14 mouse cellular contexts compared by ENCODE assay signal in genomic region chr5:136040210-136040609, GRCm38 (mm10). TPM values are rescaled to one million over a fixed set of nuclear protein-coding genes. Genes with fewer than 3 reads are reported as not detected.
DNase-seq lines count a peak whose midpoint lies in the region; ATAC-seq lines count a peak whose summit lies in the region.
"Had no signal": no experiment of that assay in that cellular context is flagged by ENCODE, and none has a peak within 500 bp of the region (broad histone marks: within the 10 kb centered on the region; RNA-seq: fewer than 3 reads in every experiment).

No protein-coding gene starts in this region.

- H3K36me3 ChIP-seq in heart, embryonic 12.5 days: no peaks in the 10 kb centered on the region
- H3K36me3 ChIP-seq in neural tube, embryonic 12.5 days: no peaks in the 10 kb centered on the region
- H3K36me3 ChIP-seq: lung, embryonic 15.5 days had no signal

- no peak for DNase-seq in heart, postnatal 14 days
- no peak for DNase-seq in neural tube, embryonic 10.5 days (ENCODE audit: extremely low spot score, low spot score)
- peak; percentile 24 for DNase-seq in yolk sac, embryonic 10.5 days (ENCODE audit: low spot score)
- no peak for DNase-seq in gastrocnemius, postnatal 36 days
- DNase-seq: adrenal gland, postnatal 10 days; cerebellum, adult 2 months had no signal

- H3K27ac ChIP-seq in heart, embryonic 12.5 days (ENCODE audit: poor library complexity, severe bottlenecking): no peak overlapping the region
- no peak overlapping the region for H3K27ac ChIP-seq in neural tube, embryonic 12.5 days
- H3K27ac ChIP-seq: lung, embryonic 15.5 days had no signal

- peaks cover 15% of the 10 kb centered on the region for H3K4me1 ChIP-seq in heart, embryonic 12.5 days (replicated peaks)
- H3K4me1 ChIP-seq in neural tube, embryonic 12.5 days: no peaks in the 10 kb centered on the region
- H3K4me1 ChIP-seq: lung, embryonic 15.5 days had no signal

- H3K4me3 ChIP-seq in heart, embryonic 12.5 days: peak overlapping the region; percentile 21
- H3K4me3 ChIP-seq in neural tube, embryonic 12.5 days: no peak overlapping the region
- H3K4me3 ChIP-seq: lung, embryonic 15.5 days had no signal

- ATAC-seq in heart, embryonic 12.5 days (ENCODE audit: insufficient number of reproducible peaks, low FRiP score): peak; percentile 49; the same call in 1 of the 2 replicates
- ATAC-seq in neural tube, embryonic 12.5 days (ENCODE audit: low FRiP score, low read depth): no peak
- peak; percentile 72 to 81 for ATAC-seq in hematopoietic stem cell, adult 5-6 weeks (replicated peaks in 1 of 2; ENCODE audit: insufficient read depth in 1 of 2, low FRiP score in 2 of 2, low TSS enrichment in 1 of 2, low read depth in 1 of 2, poor library complexity in 2 of 2, severe bottlenecking in 2 of 2)
- ATAC-seq in megakaryocyte-erythroid progenitor cell, adult 5-6 weeks (replicated peaks; ENCODE audit: low FRiP score, low TSS enrichment, poor library complexity, severe bottlenecking): no peak
- ATAC-seq: CD4-positive, CD25-positive, alpha-beta regulatory T cell, adult 4 months had no signal

- 0 out of 2 replicates have a peak, but pooled peaks cover 5% of the 10 kb centered on the region for H3K9me3 ChIP-seq in heart, embryonic 12.5 days (replicated peaks)
- peaks cover 3% of the 10 kb centered on the region; the same call in 1 of the 2 replicates for H3K9me3 ChIP-seq in neural tube, embryonic 12.5 days
- H3K9me3 ChIP-seq: lung, embryonic 15.5 days had no signal

- H3K4me2 ChIP-seq in heart, embryonic 12.5 days: peak overlapping the region; percentile 50
- H3K4me2 ChIP-seq in neural tube, embryonic 12.5 days (replicated peaks): peak overlapping the region; percentile 24; the same call in 1 of the 2 replicates
- H3K4me2 ChIP-seq: lung, embryonic 15.5 days had no signal

- WGBS in heart, embryonic 12.5 days: 40% methylated on average over 5 of the region's 5 CpGs
- WGBS in neural tube, embryonic 12.5 days: 48% methylated on average over 5 of the region's 5 CpGs

- H3K27me3 ChIP-seq in heart, embryonic 12.5 days (replicated peaks): no peaks in the 10 kb centered on the region
- no peaks in the 10 kb centered on the region for H3K27me3 ChIP-seq in neural tube, embryonic 12.5 days (replicated peaks)
- H3K27me3 ChIP-seq: lung, embryonic 15.5 days had no signal

- no peak overlapping the region for H3K9ac ChIP-seq in heart, embryonic 12.5 days
- no peak overlapping the region for H3K9ac ChIP-seq in neural tube, embryonic 12.5 days
- H3K9ac ChIP-seq: lung, embryonic 15.5 days had no signal

- intact Hi-C loops in heart, postnatal 14 days (cut with DNase I): no loop called here
- intact Hi-C loops in gastrocnemius, postnatal 36 days (cut with DNase I): loop anchor here (5.0 kb wide), 1 partner anchor 58 kb away; the partner anchor contains the start of gene Zp3

RNA-seq across cellular contexts. Expression of gene Upk3b, which starts 1.9 kb away (rescaled TPM):
- 60.2 and 60.5 TPM in 2 replicates for polyA plus RNA-seq in heart, embryonic 12.5 days (2016; fragmentation: Nextera tagmentation; extraction: Ambion mirVana)
- 10 to 100 TPM; 24.8 to 26.5 TPM for total RNA-seq in heart, postnatal 14 days (2021)
- polyA plus RNA-seq in neural tube, embryonic 12.5 days (2016; fragmentation: Nextera tagmentation; extraction: Ambion mirVana): 0.10 and 0.19 TPM in 2 replicates
- not detected in 2 replicates for total RNA-seq in hematopoietic stem cell, adult 5-6 weeks (2017)
- total RNA-seq in gastrocnemius, postnatal 36 days (2021): not detected
- not detected in 2 replicates for total RNA-seq in megakaryocyte-erythroid progenitor cell, adult 5-6 weeks (2014; fragmentation: Nextera tagmentation)
- not detected in 2 replicates for total RNA-seq in megakaryocyte-erythroid progenitor cell, adult 5-6 weeks (2017)
- total RNA-seq: layer of hippocampus, postnatal 25 days had no signal
- polyA plus RNA-seq: CD4-positive, CD25-positive, alpha-beta regulatory T cell, adult 4 months; cerebellum, adult 2 months; neural tube, embryonic 14.5 days had no signal

RNA-seq across cellular contexts. Expression of gene Upk3bl, which starts 14.1 kb away (rescaled TPM):
- 0.40 and 0.50 TPM in 2 replicates for polyA plus RNA-seq in heart, embryonic 12.5 days (2016; fragmentation: Nextera tagmentation; extraction: Ambion mirVana)
- total RNA-seq in heart, postnatal 14 days (2021): not detected
- polyA plus RNA-seq in neural tube, embryonic 12.5 days (2016; fragmentation: Nextera tagmentation; extraction: Ambion mirVana): 1.4 and 2.1 TPM in 2 replicates
- total RNA-seq in hematopoietic stem cell, adult 5-6 weeks (2017): not detected in 2 replicates
- not detected for total RNA-seq in gastrocnemius, postnatal 36 days (2021)
- not detected in 2 replicates for total RNA-seq in megakaryocyte-erythroid progenitor cell, adult 5-6 weeks (2014; fragmentation: Nextera tagmentation)
- total RNA-seq in megakaryocyte-erythroid progenitor cell, adult 5-6 weeks (2017): not detected in 2 replicates
- total RNA-seq: layer of hippocampus, postnatal 25 days had no signal
- polyA plus RNA-seq: CD4-positive, CD25-positive, alpha-beta regulatory T cell, adult 4 months; neural tube, embryonic 14.5 days had no signal

RNA-seq across cellular contexts. Expression of gene Rasa4, which starts 43.5 kb away (rescaled TPM):
- 1.0 and 1.6 TPM in 2 replicates for polyA plus RNA-seq in heart, embryonic 12.5 days (2016; fragmentation: Nextera tagmentation; extraction: Ambion mirVana)
- 1 to 10 TPM; 6.6 to 8.3 TPM for total RNA-seq in heart, postnatal 14 days (2021)
- 10.8 and 11.0 TPM in 2 replicates for polyA plus RNA-seq in neural tube, embryonic 12.5 days (2016; fragmentation: Nextera tagmentation; extraction: Ambion mirVana)
- 25.2 and 27.2 TPM in 2 replicates for total RNA-seq in hematopoietic stem cell, adult 5-6 weeks (2017)
- total RNA-seq in gastrocnemius, postnatal 36 days (2021): 10 to 100 TPM; 23.8 to 23.9 TPM
- 3.9 and 5.2 TPM in 2 replicates for total RNA-seq in megakaryocyte-erythroid progenitor cell, adult 5-6 weeks (2014; fragmentation: Nextera tagmentation)
- total RNA-seq in megakaryocyte-erythroid progenitor cell, adult 5-6 weeks (2017): 1.7 and 2.1 TPM in 2 replicates

RNA-seq across cellular contexts. Expression of gene Dtx2, which starts 45.6 kb away (rescaled TPM):
- polyA plus RNA-seq in heart, embryonic 12.5 days (2016; fragmentation: Nextera tagmentation; extraction: Ambion mirVana): 28.7 and 29.9 TPM in 2 replicates
- total RNA-seq in heart, postnatal 14 days (2021): 1 to 10 TPM; 8.5 to 8.9 TPM
- polyA plus RNA-seq in neural tube, embryonic 12.5 days (2016; fragmentation: Nextera tagmentation; extraction: Ambion mirVana): 29.5 and 31.7 TPM in 2 replicates
- 3.4 and 4.4 TPM in 2 replicates for total RNA-seq in hematopoietic stem cell, adult 5-6 weeks (2017)
- 1 to 10 TPM; 6.0 to 6.4 TPM for total RNA-seq in gastrocnemius, postnatal 36 days (2021)
- total RNA-seq in megakaryocyte-erythroid progenitor cell, adult 5-6 weeks (2014; fragmentation: Nextera tagmentation): 5.6 and 22.1 TPM in 2 replicates
- total RNA-seq in megakaryocyte-erythroid progenitor cell, adult 5-6 weeks (2017): 2.3 and 4.2 TPM in 2 replicates

Comparison
In these comparisons a context has a peak if more than half of its experiments do, and no peak if none do; other contexts are left out.
1. ATAC-seq: peak in heart, embryonic 12.5 days (single experiment) and hematopoietic stem cell, adult 5-6 weeks (2 of 2); none in neural tube, embryonic 12.5 days (single experiment) and megakaryocyte-erythroid progenitor cell, adult 5-6 weeks (single experiment).
2. RNA of gene Upk3b, which starts 1.9 kb away (total RNA-seq): 24.8 to 26.5 TPM in heart, postnatal 14 days; not detected in gastrocnemius, postnatal 36 days, not detected in hematopoietic stem cell, adult 5-6 weeks and not detected in megakaryocyte-erythroid progenitor cell, adult 5-6 weeks; every median in the first group is over 10 times any median in the second.